Mouse (Mus musculus): Measurements from ENCODE around the gene Pgrmc1.
"Not testable (repeated sequence)": the region's sequence is repeated elsewhere in the genome, so short reads cannot be mapped to it uniquely, and the experiment has no call there.

Gene Pgrmc1

DNA sequence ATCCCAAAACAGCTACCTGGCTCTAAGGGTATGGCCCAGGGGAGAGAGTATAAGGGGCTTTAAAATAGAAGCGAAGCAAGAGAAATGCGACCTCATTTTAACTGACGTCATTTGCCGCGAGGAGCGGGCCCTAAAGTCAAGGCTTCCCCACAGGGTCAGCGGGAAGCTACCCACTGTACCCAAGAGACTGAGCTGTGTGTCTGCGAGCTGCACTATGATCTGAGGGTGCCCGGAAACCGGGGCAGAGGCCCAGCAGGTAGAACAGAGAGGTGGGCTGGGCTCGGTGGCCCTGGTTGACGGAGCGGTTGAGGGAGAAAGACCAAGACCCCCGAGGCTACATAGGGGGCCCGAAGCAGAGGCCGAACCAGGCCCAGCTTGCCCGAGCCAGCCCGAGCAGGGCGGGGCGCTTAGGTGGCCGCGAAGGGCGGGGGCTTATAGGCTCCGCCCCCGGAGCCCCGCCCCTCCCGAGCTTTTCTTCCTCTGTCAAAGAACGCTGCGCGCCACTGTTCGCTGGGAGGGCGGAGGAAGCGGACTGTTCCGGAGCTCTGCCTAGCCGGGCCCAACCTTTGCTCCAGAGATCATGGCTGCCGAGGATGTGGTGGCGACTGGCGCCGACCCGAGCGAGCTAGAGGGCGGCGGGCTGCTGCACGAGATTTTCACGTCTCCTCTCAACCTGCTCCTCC is at the start of gene Pgrmc1:
Gene Pgrmc1, plus strand, starts transcription at position 500 of the 683 bp plus-strand sequence.
- DNase-seq: peak; percentile 83

GRCm38 (mm10) chrX:36548798-36549197 is 49.2 kb upstream of the Pgrmc1 start:
- no peak for DNase-seq

GRCm38 (mm10) chrX:36550906-36551305 is 47.1 kb upstream of the Pgrmc1 start:
- DNase-seq: peak; percentile 2

DNA sequence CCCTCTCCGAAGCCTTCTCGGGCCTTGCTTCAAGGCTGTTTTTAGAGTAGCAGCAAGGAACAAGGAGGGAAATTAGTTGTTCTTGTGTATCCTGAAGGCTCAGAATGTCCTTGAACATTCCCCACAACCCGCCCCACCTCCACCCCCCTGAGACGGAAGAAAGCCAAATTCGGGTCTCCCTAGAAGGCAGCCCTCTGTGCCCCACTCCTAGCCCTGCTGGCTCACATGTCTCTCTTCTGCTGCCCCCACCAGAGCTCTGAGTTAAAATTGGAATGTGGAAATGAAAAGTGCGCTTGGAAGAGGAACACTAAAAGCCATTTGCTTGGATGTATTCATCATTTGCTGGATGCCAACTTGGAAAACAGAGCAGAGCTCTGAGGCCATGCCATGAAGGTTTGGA is 46.7 kb upstream of the Pgrmc1 start:
- peak; percentile 4 for DNase-seq

DNA sequence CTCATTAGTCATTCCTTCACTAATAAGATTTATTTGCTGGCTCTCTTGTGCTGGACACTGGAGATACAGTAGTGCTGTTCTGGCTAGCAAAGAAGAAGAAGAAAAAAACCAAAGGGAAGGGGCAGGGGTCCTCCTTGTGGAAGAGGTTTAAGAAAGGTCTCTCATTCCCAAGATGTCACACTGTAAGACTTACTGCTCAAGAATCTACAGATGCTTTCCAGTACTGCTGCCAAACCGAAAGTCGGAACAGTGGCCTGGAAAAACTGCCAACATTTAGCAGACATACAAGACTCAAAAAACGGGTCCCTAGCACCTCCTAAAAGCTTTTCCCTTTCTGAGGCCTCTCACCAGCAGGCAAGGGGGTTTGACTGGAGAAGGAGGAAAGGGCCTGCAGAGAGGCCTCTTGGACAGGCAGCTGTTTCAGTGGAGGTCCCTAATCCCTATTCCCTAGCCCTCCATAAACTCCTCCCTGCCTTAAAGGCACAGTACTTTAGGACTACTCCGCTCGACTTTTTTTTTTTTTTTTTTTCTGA is 45.9 kb upstream of the Pgrmc1 start:
- peak; percentile 39 for DNase-seq

GRCm38 (mm10) chrX:36552715-36553114 is 45.3 kb upstream of the Pgrmc1 start:
- DNase-seq: no peak

DNA sequence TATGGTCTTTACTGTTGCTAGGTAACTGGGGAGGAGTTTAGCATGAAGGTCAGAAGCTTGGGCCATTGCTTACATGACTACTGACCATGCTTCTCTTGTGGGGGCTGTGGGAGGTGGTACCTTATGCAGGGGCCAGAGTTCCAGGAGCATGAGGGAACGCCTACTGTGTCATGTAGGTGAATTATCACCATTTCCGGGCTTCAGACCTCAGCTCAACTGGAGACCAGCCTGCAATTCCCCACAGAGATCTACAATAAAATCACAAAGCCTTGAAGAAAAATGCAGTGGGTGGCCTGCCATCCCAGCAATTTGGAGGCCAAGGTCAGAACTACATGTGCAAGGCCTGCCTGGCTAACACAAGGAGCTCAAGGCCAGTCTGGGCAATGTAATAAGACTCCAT is 42.8 kb upstream of the Pgrmc1 start:
- not testable (repeated sequence) for DNase-seq

DNA sequence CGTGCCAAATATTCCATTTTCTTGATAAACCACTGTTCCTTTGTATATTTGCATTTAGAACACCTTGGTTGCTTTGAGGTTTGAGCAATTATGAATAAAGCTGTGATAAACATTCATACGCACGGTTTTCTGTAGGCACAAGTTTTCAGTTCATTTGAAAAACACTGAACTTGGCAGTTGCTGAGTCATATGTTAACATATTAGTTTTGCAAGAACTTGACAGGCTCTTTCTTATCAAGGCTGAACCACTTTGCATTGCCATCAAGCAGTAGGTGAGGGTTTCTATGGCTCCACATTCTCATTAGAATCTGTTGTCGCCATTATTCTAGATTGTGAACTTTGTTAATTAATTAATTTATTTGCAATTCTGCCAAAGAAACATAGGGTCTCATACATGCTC is 37.8 kb upstream of the Pgrmc1 start:
- DNase-seq: no peak

DNA sequence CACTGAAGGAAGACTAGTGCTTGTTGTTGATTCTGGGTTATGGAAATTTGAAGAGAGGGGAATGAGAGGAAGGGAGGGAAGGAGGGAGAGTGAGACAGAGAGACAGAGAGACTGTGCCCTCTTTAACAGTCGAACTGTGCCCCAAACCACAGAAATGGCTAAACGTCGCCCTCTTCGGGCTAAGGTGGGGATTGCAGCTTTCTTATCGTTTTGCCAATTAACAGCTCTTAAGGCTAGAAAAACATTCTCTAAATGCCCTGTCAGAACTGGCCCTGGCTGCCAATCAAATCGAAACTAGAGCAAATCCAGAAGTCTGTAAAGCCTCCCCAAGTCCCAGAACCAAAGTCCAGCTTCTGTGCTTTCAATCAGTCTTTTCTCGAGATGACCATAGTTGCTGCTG is 36.4 kb upstream of the Pgrmc1 start:
- DNase-seq: peak; percentile 46

DNA sequence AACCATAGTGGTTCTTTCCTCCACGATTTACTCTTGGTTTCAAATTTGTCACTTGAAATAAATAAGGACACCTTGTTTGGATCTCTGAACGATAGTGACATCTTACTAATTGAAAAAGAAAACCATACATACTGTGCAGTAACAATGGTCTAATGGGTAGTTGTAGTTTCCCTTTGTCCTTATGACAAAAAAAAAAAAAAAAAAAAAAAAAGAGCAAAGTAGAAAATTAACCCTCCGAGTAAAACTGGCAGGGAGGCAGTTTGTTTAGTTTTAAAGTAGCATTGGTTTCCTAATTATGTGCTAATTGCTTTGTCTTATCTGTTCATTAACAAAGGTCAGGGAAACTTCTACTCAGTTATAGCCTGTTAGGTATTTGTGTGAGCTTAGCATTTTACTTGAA is 35.9 kb upstream of the Pgrmc1 start:
- no peak for DNase-seq

- no peak for DNase-seq
These were observed 11.2 kb upstream of the Pgrmc1 start for GRCm38 (mm10) chrX:36586629-36587303.

- no peak for DNase-seq
These were observed 10.4 kb upstream of the Pgrmc1 start for GRCm38 (mm10) chrX:36587304-36588209.

- no peak for DNase-seq
These were observed 7.7 kb upstream of the Pgrmc1 start for GRCm38 (mm10) chrX:36590266-36590665.

DNA sequence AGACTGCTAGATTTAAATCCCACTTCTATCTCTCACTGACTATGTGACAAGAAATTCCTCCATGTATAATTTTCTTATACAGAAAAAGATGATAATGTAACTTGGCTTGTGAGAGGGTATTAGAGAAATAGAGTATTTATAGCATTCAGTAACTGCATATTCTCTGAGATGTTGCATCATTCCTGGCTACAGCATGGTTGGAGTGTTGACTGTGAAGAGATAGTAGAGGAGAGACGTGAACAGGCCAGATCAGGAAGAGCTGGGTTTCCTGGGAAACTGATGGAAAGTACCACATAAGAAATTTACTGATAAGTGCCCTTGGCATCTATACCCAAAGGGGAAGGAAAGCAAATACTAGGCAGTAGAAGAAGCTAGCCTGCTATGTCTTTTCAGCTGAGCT is 6.9 kb upstream of the Pgrmc1 start:
- no peak for DNase-seq

DNA sequence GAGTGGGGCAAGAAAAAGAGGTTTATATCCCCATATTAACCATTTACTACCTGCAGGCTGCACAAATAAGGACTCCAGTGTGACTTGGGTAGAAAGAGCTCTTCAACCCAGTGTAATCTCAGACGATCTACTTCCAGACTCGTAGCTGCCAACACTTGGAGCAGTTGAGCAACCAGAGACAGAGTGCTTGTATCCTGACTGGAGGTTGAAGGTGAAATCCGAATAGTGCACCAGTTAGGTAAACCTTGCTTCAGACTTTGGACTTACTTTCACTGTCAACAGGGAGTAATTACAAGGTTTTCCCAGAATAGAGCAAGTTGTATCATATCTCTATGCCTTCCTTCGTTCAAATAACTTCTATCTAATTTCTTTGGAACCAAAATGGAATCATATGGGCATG is 6.5 kb upstream of the Pgrmc1 start:
- no peak for DNase-seq

DNA sequence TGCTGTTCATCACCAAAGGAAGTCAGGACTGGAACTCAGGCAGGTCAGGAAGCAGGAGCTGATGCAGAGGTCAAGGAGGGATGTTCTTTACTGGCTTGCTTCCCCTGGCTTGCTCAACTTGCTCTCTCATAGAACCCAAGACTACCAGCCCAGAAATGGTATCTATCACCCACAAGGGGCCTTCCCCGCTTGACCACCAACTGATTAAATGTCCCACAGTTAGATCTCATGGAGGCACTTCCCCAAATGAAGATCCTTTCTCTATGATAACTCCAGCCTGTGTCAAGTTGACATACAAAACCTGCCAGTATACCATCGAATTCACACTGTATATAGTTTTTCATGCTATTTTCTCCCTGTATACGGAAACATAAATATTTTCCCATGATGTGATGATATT is 2.8 kb upstream of the Pgrmc1 start:
- no peak for DNase-seq

DNA sequence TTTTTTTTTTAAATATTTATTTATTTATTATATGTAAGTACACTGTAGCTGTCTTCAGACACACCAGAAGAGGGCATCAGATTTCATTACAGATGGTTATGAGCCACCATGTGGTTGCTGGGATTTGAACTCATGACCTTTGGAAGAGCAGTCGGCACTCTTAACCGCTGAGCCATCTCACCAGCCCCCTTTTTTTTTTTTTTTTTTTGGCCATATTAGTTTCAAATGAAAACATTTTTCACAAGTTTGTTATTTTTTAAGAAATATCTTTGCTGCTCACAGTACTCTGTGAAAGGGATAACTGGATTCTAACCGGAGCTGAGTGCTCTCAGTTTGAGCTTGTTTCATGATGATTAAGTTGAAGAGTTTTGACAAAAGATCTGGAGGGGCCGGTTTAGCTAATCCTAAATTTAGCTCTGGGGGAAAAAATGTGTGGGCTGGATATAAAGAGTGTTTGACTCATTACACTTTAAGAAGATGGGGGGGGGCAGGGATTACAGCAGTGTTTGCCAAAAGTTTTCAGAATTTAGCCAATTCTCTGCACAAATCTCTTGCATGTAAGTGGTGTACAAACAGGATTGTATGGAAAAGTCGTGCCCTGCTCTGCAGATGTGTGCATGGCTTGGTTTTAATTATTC is 1.4 kb upstream of the Pgrmc1 start:
- not testable (repeated sequence) for DNase-seq

DNA sequence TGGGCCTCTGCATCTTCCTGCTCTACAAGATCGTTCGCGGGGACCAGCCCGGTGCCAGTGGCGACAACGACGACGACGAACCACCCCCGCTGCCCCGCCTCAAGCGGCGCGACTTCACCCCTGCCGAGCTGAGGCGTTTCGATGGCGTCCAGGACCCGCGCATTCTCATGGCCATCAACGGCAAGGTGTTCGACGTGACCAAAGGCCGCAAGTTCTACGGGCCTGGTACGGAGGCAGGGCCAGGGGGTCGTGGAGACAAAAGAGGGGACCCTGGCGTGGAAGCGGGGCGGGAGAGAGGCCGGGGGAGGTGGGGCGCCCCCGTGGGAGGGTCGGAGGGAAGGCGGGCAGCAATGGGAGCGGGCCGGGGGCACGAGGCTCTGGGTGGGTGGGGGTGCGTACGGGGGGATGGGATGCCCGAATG is 394 bp downstream of the Pgrmc1 start:
- DNase-seq: no peak

DNA sequence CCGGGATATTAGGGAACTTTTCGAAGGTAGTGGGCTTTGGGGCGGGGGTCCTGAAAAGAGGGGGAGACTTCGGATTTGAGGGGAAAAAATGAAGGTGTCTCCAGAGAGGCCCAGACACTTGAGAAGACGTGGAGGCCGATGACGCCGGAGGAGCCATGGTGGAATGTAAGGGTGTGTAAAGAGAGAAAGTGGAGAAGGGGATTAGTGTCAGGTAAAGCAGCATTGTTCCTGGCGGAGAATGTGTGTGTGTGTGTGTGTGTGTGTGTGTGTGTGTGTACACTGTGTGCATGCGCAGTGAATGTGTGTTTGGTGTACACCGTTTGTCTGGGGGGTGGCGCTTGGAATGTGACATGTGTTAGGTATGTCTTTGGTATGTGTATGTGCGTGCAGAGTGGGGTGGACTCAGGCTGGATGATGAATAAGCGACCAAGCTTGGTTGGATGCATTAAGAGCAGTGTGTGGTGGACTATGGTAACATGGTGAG is 897 bp downstream of the Pgrmc1 start:
- DNase-seq: no peak

- DNase-seq: no peak
These were observed 1.6 kb downstream of the Pgrmc1 start for GRCm38 (mm10) chrX:36599656-36600055.

DNA sequence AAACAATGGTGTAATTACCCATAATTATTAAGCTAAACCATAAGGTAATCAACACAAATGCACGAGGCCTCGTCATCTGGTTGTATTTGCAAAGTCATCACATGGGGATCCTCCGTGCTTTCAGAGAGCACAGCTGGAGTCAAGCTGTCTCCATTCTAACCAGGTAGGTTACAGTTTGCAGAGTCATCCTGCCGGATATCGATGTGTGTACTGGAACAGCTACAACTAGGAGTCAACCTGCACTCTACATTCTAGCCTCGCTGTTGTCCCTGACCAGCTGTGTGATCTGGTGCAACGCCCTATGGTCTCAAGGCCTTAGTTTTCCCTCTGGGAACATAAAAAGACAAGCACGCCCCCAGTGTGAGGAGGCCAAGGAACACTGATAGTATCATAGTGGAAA is 2.1 kb downstream of the Pgrmc1 start:
- no peak for DNase-seq

DNA sequence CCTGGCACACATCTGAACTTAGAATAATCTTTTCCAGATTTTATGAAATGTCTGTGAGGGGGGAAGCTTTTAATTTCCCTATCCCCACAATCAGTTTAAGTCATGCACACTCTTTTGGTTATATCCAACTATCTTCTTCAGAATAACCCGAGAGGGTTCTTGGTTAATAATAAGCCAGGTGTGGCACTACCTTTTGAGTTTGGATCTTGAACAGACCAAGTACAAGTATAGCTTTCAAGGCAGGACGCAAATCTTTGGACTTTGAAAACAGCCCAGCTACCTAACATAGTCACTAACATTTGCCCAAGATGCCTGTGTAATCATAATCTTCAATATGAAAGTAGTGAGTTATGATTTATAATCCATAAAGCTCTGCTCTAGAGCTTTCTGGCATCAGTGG is 4.9 kb downstream of the Pgrmc1 start:
- no peak for DNase-seq

GRCm38 (mm10) chrX:36604040-36604439 is 6.0 kb downstream of the Pgrmc1 start:
- no peak for DNase-seq

Measured in right cerebral cortex, adult 18-20 months (tissue).